Mouse (Mus musculus): ENCODE results near the gene Stx5a. TPM values are rescaled to one million over a fixed set of nuclear protein-coding genes. Genes with fewer than 3 reads are reported as not detected.

Gene Stx5a
- total and polyA plus RNA-seq, 2 experiments: 43.5 to 62.1 TPM

DNA sequence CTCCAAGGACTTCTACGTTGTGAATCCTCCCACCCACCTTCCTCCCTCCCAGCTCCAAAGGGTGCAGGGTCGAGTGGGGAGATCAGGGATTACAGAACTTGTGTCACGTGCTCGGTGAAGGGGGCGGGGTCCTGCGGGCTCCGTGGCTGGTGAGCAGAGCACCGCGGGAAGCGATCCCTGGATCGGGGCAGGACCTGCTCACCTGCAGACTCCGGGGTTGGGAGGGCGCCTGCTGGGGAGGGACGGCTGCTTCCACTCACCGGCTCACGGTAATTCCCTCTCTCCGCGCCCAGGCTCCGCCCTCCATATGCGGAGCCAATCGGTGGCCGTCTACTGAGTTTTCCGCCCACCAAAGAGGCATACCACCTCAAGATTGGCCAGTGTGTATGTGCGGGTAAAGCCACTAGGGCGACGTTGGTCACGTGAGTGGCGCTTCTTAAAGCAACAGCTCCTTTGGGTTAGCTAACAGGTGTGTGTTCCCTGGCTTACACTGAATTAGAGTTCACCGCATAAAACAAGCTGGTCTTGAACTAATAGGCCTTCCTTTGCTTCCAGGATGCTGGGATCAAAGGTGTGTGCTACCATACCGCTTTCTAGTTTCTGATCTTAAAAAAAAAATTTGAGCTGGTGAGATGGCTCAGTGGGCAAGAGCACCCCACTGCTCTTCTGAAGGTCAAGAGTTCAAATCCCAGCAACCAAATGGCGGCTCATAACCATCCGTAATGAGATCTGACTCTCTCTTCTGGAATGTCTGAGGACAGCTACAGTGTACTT, 45.0 kb downstream of the Stx5a start, which contains the start of gene Taf6l:
Gene Taf6l (minus strand): TSS at position 410 of the 774 bp plus-strand sequence.
- Histone ChIP-seq H3K79me2 (ENCODE audit: control insufficient read depth, insufficient read depth, low read length) (no peaks in the 10 kb centered on the region), H3K9ac (ENCODE audit: low read depth, low read length) (peak within 1 kb of the TSS; percentile 76), H3K27me3 (ENCODE audit: control insufficient read depth, insufficient read depth, low read length) (no peaks in the 10 kb centered on the region), H3K27ac (replicated peaks; ENCODE audit: insufficient read depth, low read depth, low read length) (peak within 1 kb of the TSS; percentile 51), H3K36me3 (ENCODE audit: control insufficient read depth, insufficient read depth, low read length) (no peaks in the 10 kb centered on the region), H3K4me1 (ENCODE audit: control insufficient read depth, insufficient read depth, low read length) (peaks cover 3% of the 10 kb centered on the region; the same call in 1 of the 2 replicates), H3K4me3 (ENCODE audit: insufficient read depth, low read depth, low read length) (peak within 1 kb of the TSS; percentile 66)
- 2% methylated on average over 32 of the region's 32 CpGs for WGBS
- TF ChIP-seq CTCF (IDR thresholded peaks at IDR 0.05; ENCODE audit: low read depth, low read length) (peak; percentile 19; the same call in 1 of the 2 replicates), POLR2A (IDR thresholded peaks at IDR 0.05; ENCODE audit: extremely low read depth, insufficient read depth, low read length) (no peak)
- peak; percentile 97 for DNase-seq (ENCODE audit: extremely low read depth, low read depth, low spot score)

DNA sequence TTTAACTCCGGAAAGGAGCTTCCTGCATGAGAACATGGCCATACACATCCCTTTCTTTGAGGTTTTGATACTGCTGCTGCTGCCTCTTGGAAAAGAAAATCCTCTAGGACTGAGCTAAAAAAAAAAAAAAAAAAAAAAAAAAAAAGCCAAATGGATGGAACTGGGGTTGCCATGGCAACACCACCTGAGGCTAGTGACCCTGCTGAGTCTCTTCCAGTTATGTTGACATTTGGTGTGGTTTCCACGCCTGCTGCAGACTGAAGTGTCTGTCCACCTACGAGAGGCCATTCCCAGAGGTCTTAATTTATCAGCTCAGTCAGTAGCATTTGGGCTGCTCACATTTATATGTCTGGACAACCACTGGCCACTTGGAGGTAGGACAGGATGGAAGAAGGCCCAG, 47.3 kb downstream of the Stx5a start:
- Histone ChIP-seq H3K9ac (ENCODE audit: low read depth, low read length) (no peak overlapping the region), H3K4me3 (ENCODE audit: insufficient read depth, low read depth, low read length) (no peak overlapping the region), H3K27ac (replicated peaks; ENCODE audit: insufficient read depth, low read depth, low read length) (no peak overlapping the region), H3K27me3 (ENCODE audit: control insufficient read depth, insufficient read depth, low read length) (no peaks in the 10 kb centered on the region), H3K36me3 (ENCODE audit: control insufficient read depth, insufficient read depth, low read length) (peaks cover 5% of the 10 kb centered on the region; the same call in 1 of the 2 replicates), H3K4me1 (ENCODE audit: control insufficient read depth, insufficient read depth, low read length) (peaks cover 3% of the 10 kb centered on the region; the same call in 1 of the 2 replicates), H3K79me2 (ENCODE audit: control insufficient read depth, insufficient read depth, low read length) (no peaks in the 10 kb centered on the region)
- DNase-seq (ENCODE audit: extremely low read depth, low read depth, low spot score): no peak
- 34% methylated on average over 3 of the region's 3 CpGs for WGBS
- TF ChIP-seq CTCF (IDR thresholded peaks at IDR 0.05; ENCODE audit: low read depth, low read length) (no peak), POLR2A (IDR thresholded peaks at IDR 0.05; ENCODE audit: extremely low read depth, insufficient read depth, low read length) (no peak)

GRCm38 (mm10) chr19:8789171-8789570, 48.0 kb downstream of the Stx5a start:
- 63% methylated on average over 1 of the region's 1 CpGs for WGBS
- H3K79me2 ChIP-seq (ENCODE audit: control insufficient read depth, insufficient read depth, low read length): no peaks in the 10 kb centered on the region
- H3K27ac ChIP-seq (replicated peaks; ENCODE audit: insufficient read depth, low read depth, low read length): no peak overlapping the region
- no peak overlapping the region for H3K9ac ChIP-seq (ENCODE audit: low read depth, low read length)
- peaks cover 3% of the 10 kb centered on the region; the same call in 1 of the 2 replicates for H3K4me1 ChIP-seq (ENCODE audit: control insufficient read depth, insufficient read depth, low read length)
- no peak for DNase-seq (ENCODE audit: extremely low read depth, low read depth, low spot score)
- H3K27me3 ChIP-seq (ENCODE audit: control insufficient read depth, insufficient read depth, low read length): no peaks in the 10 kb centered on the region
- H3K4me3 ChIP-seq (ENCODE audit: insufficient read depth, low read depth, low read length): no peak overlapping the region
- peaks cover 6% of the 10 kb centered on the region; the same call in 1 of the 2 replicates for H3K36me3 ChIP-seq (ENCODE audit: control insufficient read depth, insufficient read depth, low read length)
- TF ChIP-seq CTCF (IDR thresholded peaks at IDR 0.05; ENCODE audit: low read depth, low read length): no peak
- no peak for TF ChIP-seq POLR2A (IDR thresholded peaks at IDR 0.05; ENCODE audit: extremely low read depth, insufficient read depth, low read length)

GRCm38 (mm10) chr19:8790171-8790570, 49.0 kb downstream of the Stx5a start:
- TF ChIP-seq CTCF (IDR thresholded peaks at IDR 0.05; ENCODE audit: low read depth, low read length) (no peak), POLR2A (IDR thresholded peaks at IDR 0.05; ENCODE audit: extremely low read depth, insufficient read depth, low read length) (no peak)
- peaks cover 3% of the 10 kb centered on the region; the same call in 1 of the 2 replicates for H3K4me1 ChIP-seq (ENCODE audit: control insufficient read depth, insufficient read depth, low read length)
- peaks cover 10% of the 10 kb centered on the region; the same call in 1 of the 2 replicates for H3K36me3 ChIP-seq (ENCODE audit: control insufficient read depth, insufficient read depth, low read length)
- no peak overlapping the region for H3K4me3 ChIP-seq (ENCODE audit: insufficient read depth, low read depth, low read length)
- DNase-seq (ENCODE audit: extremely low read depth, low read depth, low spot score): no peak
- H3K27ac ChIP-seq (replicated peaks; ENCODE audit: insufficient read depth, low read depth, low read length): no peak overlapping the region
- no peak overlapping the region for H3K9ac ChIP-seq (ENCODE audit: low read depth, low read length)
- WGBS: 80% methylated on average over 7 of the region's 7 CpGs
- H3K79me2 ChIP-seq (ENCODE audit: control insufficient read depth, insufficient read depth, low read length): no peaks in the 10 kb centered on the region
- no peaks in the 10 kb centered on the region for H3K27me3 ChIP-seq (ENCODE audit: control insufficient read depth, insufficient read depth, low read length)

- peaks cover 6% of the 10 kb centered on the region; the same call in 1 of the 2 replicates for H3K4me1 ChIP-seq (ENCODE audit: control insufficient read depth, insufficient read depth, low read length)
- under 1% methylated on average over 25 of the region's 25 CpGs for WGBS
- peaks cover 5% of the 10 kb centered on the region; the same call in 1 of the 2 replicates for H3K36me3 ChIP-seq (ENCODE audit: control insufficient read depth, insufficient read depth, low read length)
- H3K27me3 ChIP-seq (ENCODE audit: control insufficient read depth, insufficient read depth, low read length): no peaks in the 10 kb centered on the region
- H3K9ac ChIP-seq (ENCODE audit: low read depth, low read length): peak within 1 kb of the TSS; percentile 51
- DNase-seq (ENCODE audit: extremely low read depth, low read depth, low spot score): peak; percentile 88
- H3K4me3 ChIP-seq (ENCODE audit: insufficient read depth, low read depth, low read length): peak within 1 kb of the TSS; percentile 85
- no peaks in the 10 kb centered on the region for H3K79me2 ChIP-seq (ENCODE audit: control insufficient read depth, insufficient read depth, low read length)
- H3K27ac ChIP-seq (replicated peaks; ENCODE audit: insufficient read depth, low read depth, low read length): peak within 1 kb of the TSS; percentile 37
- peak; percentile 83 for TF ChIP-seq POLR2A (IDR thresholded peaks at IDR 0.05; ENCODE audit: extremely low read depth, insufficient read depth, low read length)
- no peak for TF ChIP-seq CTCF (IDR thresholded peaks at IDR 0.05; ENCODE audit: low read depth, low read length)
These were observed 57.2 kb downstream of the Stx5a start, which contains the start of gene Polr2g for GRCm38 (mm10) chr19:8798264-8798946. TSS of gene Polr2g (minus strand) at chr19:8798577.
